Mouse (Mus musculus) limb, embryonic 14.5 days (tissue): Measurements from ENCODE around the gene Farp2. TPM values are rescaled to one million over a fixed set of nuclear protein-coding genes. Genes with fewer than 3 reads are reported as not detected.

Experiments
- ATAC-seq: fragments of 200-750 bp; cut with Nextera tagmentation; 2 replicates; pipeline ENCODE4 v1.8.0; 2017; ENCODE audit warnings: low read depth, moderate number of reproducible peaks, moderate TSS enrichment; ENCODE audit not compliant: low FRiP score
- DNase-seq: peaks from one replicate; pipeline ENCODE4 v3.0.0-alpha.2; 2015; ENCODE audit warnings: low spot score
- H3K27ac ChIP-seq: fragments of 300-500 bp; sonication (generic); replicated peaks from 2 replicates; pipeline ENCODE4 v1.5.1; 2014; ENCODE audit warnings: low read depth, mild to moderate bottlenecking, low read length, moderate library complexity, mixed read lengths
- H3K27me3 ChIP-seq: fragments of 300-500 bp; sonication (generic); 2 replicates; pipeline ENCODE4 v1.6.1; 2014; ENCODE audit warnings: low read length, mixed read lengths; ENCODE audit not compliant: control insufficient read depth, insufficient read depth
- H3K36me3 ChIP-seq: fragments of 300-500 bp; sonication (generic); 2 replicates; pipeline ENCODE4 v1.6.1; 2014; ENCODE audit warnings: mild to moderate bottlenecking, low read length, moderate library complexity, mixed read lengths; ENCODE audit not compliant: control insufficient read depth, insufficient read depth
- H3K4me1 ChIP-seq: fragments of 300-500 bp; sonication (generic); 2 replicates; pipeline ENCODE4 v1.6.1; 2014; ENCODE audit warnings: antibody characterized with exemption, low read length, mixed read lengths; ENCODE audit not compliant: control insufficient read depth, insufficient read depth
- H3K4me2 ChIP-seq: fragments of 300-500 bp; sonication (generic); replicated peaks from 2 replicates; pipeline ENCODE4 v1.6.1; 2014; ENCODE audit warnings: low read depth, mild to moderate bottlenecking, low read length, moderate library complexity; ENCODE audit not compliant: severe bottlenecking
- H3K4me3 ChIP-seq: fragments of 300-500 bp; sonication (generic); replicated peaks from 2 replicates; pipeline ENCODE4 v1.5.1; 2014; ENCODE audit warnings: low read length
- H3K9ac ChIP-seq: fragments of 300-500 bp; sonication (generic); 2 replicates; pipeline ENCODE4 v1.6.1; 2014; ENCODE audit warnings: mild to moderate bottlenecking, low read depth, low read length, moderate library complexity; ENCODE audit not compliant: severe bottlenecking
- H3K9me3 ChIP-seq: fragments of 300-500 bp; sonication (generic); 2 replicates; pipeline ENCODE4 v1.6.1; 2016; ENCODE audit warnings: low read length; ENCODE audit not compliant: control insufficient read depth
- POLR2A ChIP-seq: fragments of 200-500 bp; IDR thresholded peaks from 2 replicates; pipeline ENCODE4 v1.8.0; 2012; ENCODE audit warnings: inconsistent platforms, mild to moderate bottlenecking, moderate library complexity, borderline replicate concordance; ENCODE audit not compliant: insufficient read depth, insufficient read length; ENCODE audit errors: extremely low read depth
- WGBS: fragments of 180-500 bp; shearing (Covaris S2); extraction: QIAGEN DNeasy Blood & Tissue Kit; methylation state at CpG from one replicate; pipeline ENCODE4 v1.1.7; 2014; 5-methylcytosine and 5-hydroxymethylcytosine counted together
- polyA plus RNA-seq, 2 experiments: library from polyadenylated mRNA; depleted of rRNA in 1 of 2; stranded (reverse) in 1 of 2; unstranded in 1 of 2; fragments of >200 nt; fragmentation: Nextera tagmentation in 1 of 2; extraction: Ambion mirVana in 1 of 2; gene quantifications; 2 replicates each; pipeline versions ENCODE4 v1.2.1 to v1.2.3; 2012 to 2014

The Farp2 gene
- polyA plus RNA-seq, 2 experiments: 9.2 to 9.3 TPM

DNA sequence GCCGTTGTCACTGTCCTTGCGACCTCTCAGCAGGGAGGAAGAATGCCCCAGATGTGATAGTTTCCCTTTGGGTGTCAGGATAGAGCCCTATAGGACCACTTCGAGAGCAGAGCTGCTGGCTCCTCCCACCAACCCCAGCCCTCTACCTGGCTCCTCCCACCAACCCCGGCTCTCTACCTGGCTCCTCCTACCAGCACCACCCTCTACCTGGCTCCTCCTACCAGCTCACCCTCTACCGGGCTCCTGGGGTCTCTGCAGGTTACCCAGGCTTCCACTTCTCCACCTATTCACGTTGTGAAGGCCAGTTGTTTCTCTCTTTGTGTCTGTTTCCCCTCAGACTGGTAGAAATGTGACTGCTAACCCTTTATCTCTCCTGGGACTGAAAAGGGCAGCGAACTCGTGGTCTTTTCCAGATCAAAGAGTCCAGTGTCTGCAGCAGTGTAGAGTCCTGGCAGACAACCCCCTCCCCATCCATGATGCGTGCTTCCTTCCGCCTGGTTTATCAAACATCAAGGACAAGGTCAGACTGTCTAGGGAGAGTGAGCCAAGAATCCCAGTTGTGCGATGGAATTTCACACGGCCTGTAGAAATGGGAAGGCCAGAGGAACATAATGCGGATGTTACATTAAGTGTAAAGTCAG lies 156.0 kb downstream of the Farp2 start:
- no peak overlapping the region for H3K27ac ChIP-seq
- TF ChIP-seq POLR2A: no peak
- H3K36me3 ChIP-seq: no peaks in the 10 kb centered on the region
- H3K4me2 ChIP-seq: no peak overlapping the region
- DNase-seq: no peak
- H3K4me3 ChIP-seq: no peak overlapping the region
- no peak for ATAC-seq
- 35% methylated on average over 12 of the region's 13 CpGs for WGBS
- no peaks in the 10 kb centered on the region for H3K27me3 ChIP-seq
- no peak overlapping the region for H3K9ac ChIP-seq
- H3K4me1 ChIP-seq: peaks cover 9% of the 10 kb centered on the region; the same call in 1 of the 2 replicates
- H3K9me3 ChIP-seq: no peaks in the 10 kb centered on the region

DNA sequence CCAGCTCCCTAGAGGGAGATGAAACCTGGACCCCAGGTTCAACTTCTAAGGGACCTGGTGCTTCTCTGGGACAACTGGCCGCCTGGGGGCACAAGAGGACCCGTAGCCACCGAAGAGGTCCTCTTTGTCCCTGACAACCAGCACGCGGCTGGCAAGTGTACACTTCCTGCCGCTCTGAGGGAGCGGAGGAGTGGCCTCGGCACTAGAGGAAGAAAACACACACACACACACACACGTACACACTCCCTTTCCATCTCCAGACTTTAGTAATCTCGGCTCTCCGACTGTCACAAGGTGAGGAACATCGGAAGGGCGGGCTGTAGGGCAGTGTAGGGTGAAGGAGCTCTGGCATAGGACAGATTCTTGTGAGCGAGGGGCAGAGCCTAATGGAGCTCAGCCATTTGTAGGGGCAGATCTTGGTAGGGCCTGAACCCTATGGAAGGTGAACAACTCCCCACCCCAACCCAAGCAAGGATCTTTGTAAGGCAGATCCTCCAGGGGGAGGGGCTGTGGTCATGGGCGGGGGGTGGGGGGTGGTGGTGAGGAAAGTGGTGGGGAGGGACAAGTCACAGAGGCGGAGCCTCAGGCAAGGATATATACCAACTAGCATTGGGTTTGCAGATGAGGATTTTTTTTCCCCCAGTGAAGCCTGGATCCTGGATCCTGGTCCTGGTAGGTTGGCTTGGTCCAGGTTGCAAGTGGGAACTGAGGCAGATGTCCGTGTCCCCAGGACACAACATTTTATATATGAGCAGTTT lies 157.1 kb downstream of the Farp2 start:
- TF ChIP-seq POLR2A: 0 out of 2 replicates have a peak, but pooled peaks have one; percentile 18
- Histone ChIP-seq H3K4me1 (peaks cover 9% of the 10 kb centered on the region; the same call in 1 of the 2 replicates), H3K9ac (peak overlapping the region; percentile 52), H3K27me3 (no peaks in the 10 kb centered on the region), H3K36me3 (no peaks in the 10 kb centered on the region), H3K4me3 (peak overlapping the region; percentile 33), H3K4me2 (peak overlapping the region; percentile 52), H3K27ac (peak overlapping the region; percentile 48; the same call in 1 of the 2 replicates), H3K9me3 (no peaks in the 10 kb centered on the region)
- ATAC-seq: peak; percentile 88
- WGBS: 8% methylated on average over 17 of the region's 17 CpGs
- DNase-seq: peak; percentile 75

GRCm38 (mm10) chr1:93669941-93670340 lies 158.1 kb downstream of the Farp2 start:
- ATAC-seq (no peak), DNase-seq (no peak)
- Histone ChIP-seq H3K4me2 (no peak overlapping the region), H3K36me3 (no peaks in the 10 kb centered on the region), H3K4me1 (peaks cover 9% of the 10 kb centered on the region; the same call in 1 of the 2 replicates), H3K27me3 (no peaks in the 10 kb centered on the region), H3K4me3 (no peak overlapping the region), H3K27ac (no peak overlapping the region), H3K9ac (no peak overlapping the region), H3K9me3 (no peaks in the 10 kb centered on the region)
- no peak for TF ChIP-seq POLR2A

Other genes starting within 250 kb of the Farp2 start
- gene Mterf4, start 206.2 kb upstream of the Farp2 start, polyA plus RNA-seq (2012; rRNA removed): 16.5 and 20.3 TPM in 2 replicates
- gene Mterf4, start 206.2 kb upstream of the Farp2 start, polyA plus RNA-seq (2014; fragmentation: Nextera tagmentation; extraction: Ambion mirVana): 23.6 and 24.7 TPM in 2 replicates
- gene Ppp1r7, start 169.2 kb upstream of the Farp2 start, polyA plus RNA-seq (2012; rRNA removed): 8.0 and 10.9 TPM in 2 replicates
- gene Ppp1r7, start 169.2 kb upstream of the Farp2 start, polyA plus RNA-seq (2014; fragmentation: Nextera tagmentation; extraction: Ambion mirVana): 38.1 and 41.9 TPM in 2 replicates
- 17.8 and 19.3 TPM in 2 replicates for gene Pask, start 168.6 kb upstream of the Farp2 start, polyA plus RNA-seq (2012; rRNA removed)
- gene Pask, start 168.6 kb upstream of the Farp2 start, polyA plus RNA-seq (2014; fragmentation: Nextera tagmentation; extraction: Ambion mirVana): 11.2 and 11.7 TPM in 2 replicates
- 4.7 and 4.8 TPM in 2 replicates for gene Ano7, start 138.1 kb upstream of the Farp2 start, polyA plus RNA-seq (2012; rRNA removed)
- gene Ano7, start 138.1 kb upstream of the Farp2 start, polyA plus RNA-seq (2014; fragmentation: Nextera tagmentation; extraction: Ambion mirVana): 1.5 and 2.2 TPM in 2 replicates
- 169 and 196 TPM in 2 replicates for gene Hdlbp, start 33.3 kb upstream of the Farp2 start, polyA plus RNA-seq (2012; rRNA removed)
- 163 and 180 TPM in 2 replicates for gene Hdlbp, start 33.3 kb upstream of the Farp2 start, polyA plus RNA-seq (2014; fragmentation: Nextera tagmentation; extraction: Ambion mirVana)
- 248 and 275 TPM in 2 replicates for gene Stk25, start 146.6 kb downstream of the Farp2 start, polyA plus RNA-seq (2012; rRNA removed)
- 204 and 217 TPM in 2 replicates for gene Stk25, start 146.6 kb downstream of the Farp2 start, polyA plus RNA-seq (2014; fragmentation: Nextera tagmentation; extraction: Ambion mirVana)
- gene Bok, start 173.6 kb downstream of the Farp2 start, polyA plus RNA-seq (2012; rRNA removed): 19.2 and 24.6 TPM in 2 replicates
- gene Bok, start 173.6 kb downstream of the Farp2 start, polyA plus RNA-seq (2014; fragmentation: Nextera tagmentation; extraction: Ambion mirVana): 31.6 and 34.9 TPM in 2 replicates
- 59.1 and 77.8 TPM in 2 replicates for gene Atg4b, start 239.4 kb downstream of the Farp2 start, polyA plus RNA-seq (2012; rRNA removed)
- gene Atg4b, start 239.4 kb downstream of the Farp2 start, polyA plus RNA-seq (2014; fragmentation: Nextera tagmentation; extraction: Ambion mirVana): 81.8 and 94.0 TPM in 2 replicates
- gene Thap4, start 242.8 kb downstream of the Farp2 start, polyA plus RNA-seq (2012; rRNA removed): 59.4 and 62.6 TPM in 2 replicates
- gene Thap4, start 242.8 kb downstream of the Farp2 start, polyA plus RNA-seq (2014; fragmentation: Nextera tagmentation; extraction: Ambion mirVana): 52.3 and 53.3 TPM in 2 replicates